Mouse (Mus musculus): ENCODE measurements around the gene Iqschfp.

- TF ChIP-seq POLR2A (IDR thresholded peaks at IDR 0.05; ENCODE audit: borderline replicate concordance, control insufficient read depth, low read depth, low read length) = no peak
- TF ChIP-seq CTCF (IDR thresholded peaks at IDR 0.05; ENCODE audit: control insufficient read depth, insufficient read depth, low read length) = no peak
Measured at GRCm38 (mm10) chr3:68377452-68378198, 485.6 kb downstream of the Iqschfp start.
